Comparison of ENCODE assay signal across 25 mouse cellular contexts in genomic region chr6:146851916-146852315, GRCm38 (mm10). TPM values are rescaled to one million over a fixed set of nuclear protein-coding genes. Genes with fewer than 3 reads are reported as not detected.
"Had no signal": no experiment of that assay in that cellular context is flagged by ENCODE, and none has a peak within 500 bp of the region (broad histone marks: within the 10 kb centered on the region; RNA-seq: fewer than 3 reads in every experiment).

No protein-coding gene starts in this region.

- H3K4me1 ChIP-seq: midbrain, embryonic 12.5 days; neural tube, embryonic 13.5 days; neural tube, embryonic 15.5 days had no signal

- H3K36me3 ChIP-seq: liver, embryonic 12.5 days; midbrain, embryonic 10.5 days; midbrain, embryonic 12.5 days; neural tube, embryonic 13.5 days; neural tube, embryonic 15.5 days had no signal

- DNase-seq: lung, adult 18-20 months; lung, postnatal 36 days; midbrain, embryonic 14.5 days; retina, postnatal 1 day; right cerebral cortex, adult 18-20 months; right cerebral cortex, postnatal 25 days; right cerebral cortex, postnatal 4 days; spleen, adult 18-20 months; thymus, adult 18-20 months; thymus, postnatal 14 days; thymus, postnatal 36 days had no signal

- H3K9me3 ChIP-seq: liver, embryonic 12.5 days; midbrain, embryonic 12.5 days; neural tube, embryonic 13.5 days; neural tube, embryonic 15.5 days had no signal

- H3K27me3 ChIP-seq: liver, embryonic 12.5 days; midbrain, embryonic 12.5 days; neural tube, embryonic 13.5 days; neural tube, embryonic 15.5 days had no signal

- H3K9ac ChIP-seq: liver, embryonic 12.5 days; liver, embryonic 14.5 days; midbrain, embryonic 12.5 days; neural tube, embryonic 13.5 days; neural tube, embryonic 15.5 days had no signal

- ATAC-seq: liver, embryonic 12.5 days; midbrain, embryonic 16.5 days had no signal

- H3K4me3 ChIP-seq: liver, embryonic 12.5 days; midbrain, embryonic 10.5 days; midbrain, embryonic 12.5 days; myocyte; neural tube, embryonic 13.5 days; neural tube, embryonic 15.5 days had no signal

- H3K27ac ChIP-seq: liver, embryonic 12.5 days; liver, embryonic 14.5 days; midbrain, embryonic 10.5 days; midbrain, embryonic 12.5 days; neural tube, embryonic 13.5 days; neural tube, embryonic 15.5 days had no signal

- H3K4me2 ChIP-seq: liver, embryonic 12.5 days; midbrain, embryonic 12.5 days; neural tube, embryonic 13.5 days; neural tube, embryonic 15.5 days had no signal

RNA-seq across cellular contexts. Expression of gene Smco2, which starts 2.0 kb away (rescaled TPM):
- polyA plus RNA-seq: liver, embryonic 12.5 days; liver, embryonic 14.5 days; liver, embryonic 16.5 days; midbrain, embryonic 10.5 days; midbrain, embryonic 12.5 days; midbrain, embryonic 14.5 days; midbrain, embryonic 16.5 days; myocyte; neural tube, embryonic 11.5 days; neural tube, embryonic 13.5 days; neural tube, embryonic 15.5 days; small intestine, adult 2 months; stomach, embryonic 14.5 days; stomach, embryonic 16.5 days; thymus, postnatal 0 days had no signal
